Mouse (Mus musculus) erythroblast, embryonic 14.5 days (primary cell): ENCODE results near the gene C8a.

ENCODE experiments used
- GATA1 ChIP-seq: IDR thresholded peaks from 2 replicates; pipeline ENCODE4 v1.6.1; 2012; ENCODE audit warnings: low read length, inconsistent platforms, mixed read lengths
- TAL1 ChIP-seq: IDR thresholded peaks from 3 replicates; pipeline ENCODE4 v1.6.1; 2012; ENCODE audit warnings: low read length, inconsistent platforms, mixed read lengths

DNA sequence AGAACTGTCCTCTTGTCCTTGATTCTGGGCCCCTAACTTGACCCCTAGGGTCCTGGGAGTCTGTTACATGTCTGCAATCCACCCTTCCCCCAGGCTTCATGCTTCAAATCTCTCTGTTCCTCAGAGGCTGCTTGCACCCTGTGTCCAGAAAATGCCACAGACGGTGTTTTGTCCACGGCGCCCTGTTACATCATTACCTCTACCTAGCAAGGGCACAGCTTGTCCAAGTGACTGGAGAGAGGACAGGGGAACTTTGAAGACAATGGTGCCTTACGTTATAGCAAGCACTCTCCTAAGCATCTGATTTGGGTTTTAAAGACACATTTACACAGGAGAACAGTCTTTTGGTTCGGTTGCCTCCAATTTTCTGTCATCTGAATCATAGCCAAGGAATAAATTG lies 17.4 kb upstream of the C8a start:
- TF ChIP-seq GATA1 = no peak
- TF ChIP-seq TAL1 = no peak
